Mouse (Mus musculus): ENCODE results near the gene Olfr812. TPM values are rescaled to one million over a fixed set of nuclear protein-coding genes. Genes with fewer than 3 reads are reported as not detected.
"Not testable (repeated sequence)": the region's sequence is repeated elsewhere in the genome, so short reads cannot be mapped to it uniquely, and the experiment has no call there.

Gene Olfr812
- polyA plus RNA-seq (2012; ENCODE audit: insufficient read depth, insufficient read length, missing spikeins), result not detected in 2 replicates

DNA sequence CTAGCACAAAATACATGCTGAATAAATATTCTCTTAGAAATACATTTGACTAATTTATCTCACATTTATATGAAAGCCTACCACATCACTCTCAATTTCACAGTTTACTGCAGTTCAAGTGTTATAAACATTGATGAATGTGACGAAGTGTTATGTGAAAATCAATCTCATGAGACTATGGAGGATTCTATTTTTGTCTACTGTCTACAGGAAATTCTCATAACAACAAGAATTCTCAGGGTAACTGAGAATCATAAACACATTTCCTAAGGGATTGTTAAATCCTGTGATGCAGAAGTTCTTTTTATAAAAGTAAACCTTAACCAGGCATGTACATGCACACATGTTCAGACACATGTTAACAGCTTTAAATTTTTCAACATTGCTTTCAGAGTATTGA is at the start of gene Olfr812:
Gene Olfr812 (minus strand): TSS at position 101 of the 400 bp plus-strand sequence.
- TF ChIP-seq POLR2A (IDR thresholded peaks at IDR 0.05; ENCODE audit: borderline replicate concordance, low read depth, low read length) (no peak), CTCF (IDR thresholded peaks at IDR 0.05; ENCODE audit: low read depth, low read length) (no peak)
- no peak within 1 kb of the TSS for H3K4me3 ChIP-seq (ENCODE audit: insufficient read depth, low read length)
- H3K4me1 ChIP-seq (ENCODE audit: control insufficient read depth, insufficient read depth, low read length), result no peaks in the 10 kb centered on the region
- no peak within 1 kb of the TSS for H3K27ac ChIP-seq (ENCODE audit: insufficient read depth, low read depth, low read length)

- no peak for TF ChIP-seq CTCF (IDR thresholded peaks at IDR 0.05; ENCODE audit: low read depth, low read length)
- no peak for TF ChIP-seq POLR2A (IDR thresholded peaks at IDR 0.05; ENCODE audit: borderline replicate concordance, low read depth, low read length)
- no peak overlapping the region for H3K4me3 ChIP-seq (ENCODE audit: insufficient read depth, low read length)
- no peak overlapping the region for H3K27ac ChIP-seq (ENCODE audit: insufficient read depth, low read depth, low read length)
- H3K4me1 ChIP-seq (ENCODE audit: control insufficient read depth, insufficient read depth, low read length), result no peaks in the 10 kb centered on the region
These were observed 40.0 kb upstream of the Olfr812 start for GRCm38 (mm10) chr10:129885934-129886333.

DNA sequence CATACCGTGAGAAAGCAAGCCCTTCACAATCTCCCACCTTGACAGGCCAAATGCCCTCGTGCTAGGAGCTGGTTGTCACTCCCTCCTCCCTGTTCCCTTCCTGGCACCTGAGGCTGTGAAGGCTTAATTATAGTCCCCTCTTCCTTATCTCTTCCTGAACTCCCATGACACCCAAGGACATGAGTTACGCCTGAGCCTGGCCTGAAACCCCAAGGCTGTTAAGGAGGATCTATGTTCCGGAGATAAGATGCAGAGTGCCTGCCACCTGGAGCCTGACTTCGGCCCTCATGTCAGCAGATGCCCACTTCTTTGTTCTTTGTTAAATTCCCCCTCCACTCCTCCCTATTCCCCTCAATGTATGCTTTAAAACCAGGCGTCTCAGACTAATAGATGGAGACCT is 39.6 kb upstream of the Olfr812 start:
- H3K4me3 ChIP-seq (ENCODE audit: insufficient read depth, low read length); H3K27ac ChIP-seq (ENCODE audit: insufficient read depth, low read depth, low read length); H3K4me1 ChIP-seq (ENCODE audit: control insufficient read depth, insufficient read depth, low read length): not testable (repeated sequence)

DNA sequence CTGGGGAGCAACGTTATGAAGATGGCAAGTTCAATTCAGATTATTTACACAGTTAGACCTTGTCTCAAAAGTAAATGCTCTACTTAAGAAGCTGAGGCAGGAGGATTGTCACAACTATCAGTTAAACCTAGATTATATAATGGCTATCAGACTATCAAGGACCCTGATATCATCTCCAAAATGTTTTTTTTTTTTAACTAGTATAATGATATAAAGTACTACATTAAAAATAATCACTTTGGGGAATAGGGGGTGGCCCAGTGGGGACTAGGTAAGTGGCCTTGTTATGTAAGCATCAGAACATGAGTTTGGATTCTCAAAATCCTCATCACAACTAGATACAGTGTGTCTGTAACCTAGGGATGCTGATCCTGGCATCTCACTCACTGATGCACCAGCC is 33.9 kb upstream of the Olfr812 start, which contains the start of gene Olfr814:
Gene Olfr814 (minus strand): TSS at position 101 of the 400 bp plus-strand sequence.
- H3K4me3 ChIP-seq (ENCODE audit: insufficient read depth, low read length); H3K27ac ChIP-seq (ENCODE audit: insufficient read depth, low read depth, low read length); H3K4me1 ChIP-seq (ENCODE audit: control insufficient read depth, insufficient read depth, low read length): not testable (repeated sequence)

DNA sequence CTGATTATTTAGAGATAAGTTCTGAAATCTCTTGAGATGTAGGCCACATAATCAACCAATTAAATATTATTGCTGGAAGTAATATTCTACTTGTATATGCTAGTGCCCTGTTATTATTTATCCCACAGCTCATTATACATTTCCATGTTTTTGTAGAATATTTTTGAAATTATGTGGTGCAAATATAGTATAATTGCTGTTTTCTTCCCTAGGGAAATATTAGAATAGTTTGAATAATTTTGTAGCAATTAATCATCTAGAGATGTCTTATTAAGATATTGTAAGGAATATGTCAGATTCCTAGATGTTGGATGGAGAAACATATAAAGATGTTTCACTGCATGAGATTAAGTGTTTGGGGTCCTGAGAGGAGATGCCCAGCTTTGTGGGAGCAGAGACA is 9.2 kb upstream of the Olfr812 start, which contains the start of gene Olfr813:
Gene Olfr813 (plus strand): TSS at position 301 of the 400 bp plus-strand sequence.
- Histone ChIP-seq H3K4me1 (ENCODE audit: control insufficient read depth, insufficient read depth, low read length) (no peaks in the 10 kb centered on the region), H3K4me3 (ENCODE audit: insufficient read depth, low read length) (no peak within 1 kb of the TSS), H3K27ac (ENCODE audit: insufficient read depth, low read depth, low read length) (no peak within 1 kb of the TSS)
- TF ChIP-seq POLR2A (IDR thresholded peaks at IDR 0.05; ENCODE audit: borderline replicate concordance, low read depth, low read length), result no peak
- TF ChIP-seq CTCF (IDR thresholded peaks at IDR 0.05; ENCODE audit: low read depth, low read length), result no peak

DNA sequence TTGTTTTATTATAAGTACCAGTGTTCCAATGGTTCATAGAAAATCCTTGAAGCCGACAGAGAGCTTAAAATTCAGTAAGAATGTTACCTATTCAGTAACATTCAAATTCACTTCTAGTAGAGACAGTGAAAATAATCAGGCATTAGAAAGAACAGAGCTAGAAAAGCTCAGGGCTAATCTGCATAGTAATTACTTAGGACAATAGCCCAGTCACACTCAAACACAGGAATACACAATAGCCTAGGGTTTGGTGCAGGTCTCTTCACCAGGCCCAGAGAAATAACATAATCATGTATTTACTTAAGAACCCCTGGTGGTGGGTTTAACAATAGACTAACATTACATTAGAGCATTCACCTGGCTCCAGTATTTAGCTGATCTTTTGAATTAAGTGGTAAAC is 1.4 kb upstream of the Olfr812 start:
- TF ChIP-seq POLR2A (IDR thresholded peaks at IDR 0.05; ENCODE audit: borderline replicate concordance, low read depth, low read length) (no peak), CTCF (IDR thresholded peaks at IDR 0.05; ENCODE audit: low read depth, low read length) (no peak)
- Histone ChIP-seq H3K27ac (ENCODE audit: insufficient read depth, low read depth, low read length) (no peak overlapping the region), H3K4me3 (ENCODE audit: insufficient read depth, low read length) (no peak overlapping the region), H3K4me1 (ENCODE audit: control insufficient read depth, insufficient read depth, low read length) (no peaks in the 10 kb centered on the region)

GRCm38 (mm10) chr10:129804296-129804695 is 41.6 kb downstream of the Olfr812 start, which contains the start of gene Olfr811:
Gene Olfr811 (minus strand): TSS chr10:129804396.
- Histone ChIP-seq H3K4me1 (ENCODE audit: control insufficient read depth, insufficient read depth, low read length) (no peaks in the 10 kb centered on the region), H3K27ac (ENCODE audit: insufficient read depth, low read depth, low read length) (no peak within 1 kb of the TSS), H3K4me3 (ENCODE audit: insufficient read depth, low read length) (no peak within 1 kb of the TSS)
- no peak for TF ChIP-seq CTCF (IDR thresholded peaks at IDR 0.05; ENCODE audit: low read depth, low read length)
- TF ChIP-seq POLR2A (IDR thresholded peaks at IDR 0.05; ENCODE audit: borderline replicate concordance, low read depth, low read length), result no peak

GRCm38 (mm10) chr10:129794817-129795216 is 51.1 kb downstream of the Olfr812 start, which contains the start of gene Olfr810:
Gene Olfr810 (minus strand): TSS chr10:129794917.
- H3K4me1 ChIP-seq (ENCODE audit: control insufficient read depth, insufficient read depth, low read length), result no peaks in the 10 kb centered on the region
- no peak within 1 kb of the TSS for H3K27ac ChIP-seq (ENCODE audit: insufficient read depth, low read depth, low read length)
- no peak within 1 kb of the TSS for H3K4me3 ChIP-seq (ENCODE audit: insufficient read depth, low read length)
- no peak for TF ChIP-seq CTCF (IDR thresholded peaks at IDR 0.05; ENCODE audit: low read depth, low read length)

Other genes with a start within 250 kb of the Olfr812 start
- gene Olfr796, start 233.5 kb downstream of the Olfr812 start, polyA plus RNA-seq (2012; ENCODE audit: insufficient read depth, insufficient read length, missing spikeins), result 0.23 TPM in 1 of 2 replicates, not detected in the other
- gene Olfr798, start 218.2 kb downstream of the Olfr812 start, polyA plus RNA-seq (2012; ENCODE audit: insufficient read depth, insufficient read length, missing spikeins), result not detected in 2 replicates
- gene Olfr799, start 208.6 kb downstream of the Olfr812 start, polyA plus RNA-seq (2012; ENCODE audit: insufficient read depth, insufficient read length, missing spikeins), result not detected in 2 replicates
- not detected in 2 replicates for gene Olfr800, start 188.4 kb downstream of the Olfr812 start, polyA plus RNA-seq (2012; ENCODE audit: insufficient read depth, insufficient read length, missing spikeins)
- not detected in 2 replicates for gene Olfr801, start 172.2 kb downstream of the Olfr812 start, polyA plus RNA-seq (2012; ENCODE audit: insufficient read depth, insufficient read length, missing spikeins)
- gene Olfr802, start 157.9 kb downstream of the Olfr812 start, polyA plus RNA-seq (2012; ENCODE audit: insufficient read depth, insufficient read length, missing spikeins), result not detected in 2 replicates
- gene Olfr803, start 151.8 kb downstream of the Olfr812 start, polyA plus RNA-seq (2012; ENCODE audit: insufficient read depth, insufficient read length, missing spikeins), result not detected in 2 replicates
- gene Olfr804, start 142.9 kb downstream of the Olfr812 start, polyA plus RNA-seq (2012; ENCODE audit: insufficient read depth, insufficient read length, missing spikeins), result 0.31 TPM in 1 of 2 replicates, not detected in the other
- not detected in 2 replicates for gene Olfr805, start 116.7 kb downstream of the Olfr812 start, polyA plus RNA-seq (2012; ENCODE audit: insufficient read depth, insufficient read length, missing spikeins)
- not detected in 2 replicates for gene Olfr806, start 104.2 kb downstream of the Olfr812 start, polyA plus RNA-seq (2012; ENCODE audit: insufficient read depth, insufficient read length, missing spikeins)
- gene Olfr807, start 88.3 kb downstream of the Olfr812 start, polyA plus RNA-seq (2012; ENCODE audit: insufficient read depth, insufficient read length, missing spikeins), result not detected in 2 replicates
- gene Olfr808, start 80.6 kb downstream of the Olfr812 start, polyA plus RNA-seq (2012; ENCODE audit: insufficient read depth, insufficient read length, missing spikeins), result 0.17 TPM in 1 of 2 replicates, not detected in the other
- gene Olfr809, start 71.5 kb downstream of the Olfr812 start, polyA plus RNA-seq (2012; ENCODE audit: insufficient read depth, insufficient read length, missing spikeins), result not detected in 2 replicates
- gene Olfr810, start 51.2 kb downstream of the Olfr812 start, polyA plus RNA-seq (2012; ENCODE audit: insufficient read depth, insufficient read length, missing spikeins), result not detected in 2 replicates
- not detected in 2 replicates for gene Olfr811, start 41.7 kb downstream of the Olfr812 start, polyA plus RNA-seq (2012; ENCODE audit: insufficient read depth, insufficient read length, missing spikeins)
- gene Olfr813, start 9.3 kb upstream of the Olfr812 start, polyA plus RNA-seq (2012; ENCODE audit: insufficient read depth, insufficient read length, missing spikeins), result not detected in 2 replicates
- 0.23 TPM in 1 of 2 replicates, not detected in the other for gene Olfr814, start 33.8 kb upstream of the Olfr812 start, polyA plus RNA-seq (2012; ENCODE audit: insufficient read depth, insufficient read length, missing spikeins)
- not detected in 2 replicates for gene Olfr815, start 59.8 kb upstream of the Olfr812 start, polyA plus RNA-seq (2012; ENCODE audit: insufficient read depth, insufficient read length, missing spikeins)
- gene Olfr816, start 69.5 kb upstream of the Olfr812 start, polyA plus RNA-seq (2012; ENCODE audit: insufficient read depth, insufficient read length, missing spikeins), result not detected in 2 replicates
- not detected in 2 replicates for gene Olfr818, start 103.0 kb upstream of the Olfr812 start, polyA plus RNA-seq (2012; ENCODE audit: insufficient read depth, insufficient read length, missing spikeins)
- not detected in 2 replicates for gene Olfr819, start 121.2 kb upstream of the Olfr812 start, polyA plus RNA-seq (2012; ENCODE audit: insufficient read depth, insufficient read length, missing spikeins)
- not detected in 2 replicates for gene Olfr247, start 130.0 kb upstream of the Olfr812 start, polyA plus RNA-seq (2012; ENCODE audit: insufficient read depth, insufficient read length, missing spikeins)
- not detected in 2 replicates for gene Gm10310, start 139.0 kb upstream of the Olfr812 start, polyA plus RNA-seq (2012; ENCODE audit: insufficient read depth, insufficient read length, missing spikeins)
- not detected in 2 replicates for gene Olfr820, start 166.5 kb upstream of the Olfr812 start, polyA plus RNA-seq (2012; ENCODE audit: insufficient read depth, insufficient read length, missing spikeins)
- gene Olfr821, start 184.3 kb upstream of the Olfr812 start, polyA plus RNA-seq (2012; ENCODE audit: insufficient read depth, insufficient read length, missing spikeins), result 0.41 TPM in 1 of 2 replicates, not detected in the other
- not detected in 2 replicates for gene Olfr822, start 225.1 kb upstream of the Olfr812 start, polyA plus RNA-seq (2012; ENCODE audit: insufficient read depth, insufficient read length, missing spikeins)